Mouse (Mus musculus) thymus, adult 2 months (tissue): ENCODE data around the gene Kctd20. TPM values are rescaled to one million over a fixed set of nuclear protein-coding genes. Genes with fewer than 3 reads are reported as not detected.

Experiments
- DNase-seq: peaks from one replicate; pipeline ENCODE4 v3.0.0; 2021
- H3K27ac ChIP-seq: fragments of 200-500 bp; 2 replicates; pipeline ENCODE4 v1.5.1; 2012; ENCODE audit warnings: low read length, control low read depth; ENCODE audit not compliant: control insufficient read depth, insufficient read depth
- H3K27me3 ChIP-seq: fragments of 200-500 bp; 2 replicates; pipeline ENCODE4 v1.6.1; 2012; ENCODE audit warnings: mild to moderate bottlenecking, low read length, moderate library complexity, mixed read lengths; ENCODE audit not compliant: control insufficient read depth, insufficient read depth
- H3K36me3 ChIP-seq: fragments of 200-500 bp; 2 replicates; pipeline ENCODE4 v1.6.1; 2012; ENCODE audit warnings: mild to moderate bottlenecking, low read length, moderate library complexity; ENCODE audit not compliant: control insufficient read depth, insufficient read depth
- H3K4me1 ChIP-seq: fragments of 200-500 bp; replicated peaks from 2 replicates; pipeline ENCODE4 v1.6.1; 2012; ENCODE audit warnings: low read length; ENCODE audit not compliant: control insufficient read depth, insufficient read depth
- H3K4me3 ChIP-seq: fragments of 200-500 bp; 2 replicates; pipeline ENCODE4 v1.5.1; 2012; ENCODE audit warnings: mild to moderate bottlenecking, low read length, control low read depth, moderate library complexity; ENCODE audit not compliant: control insufficient read depth, insufficient read depth
- CTCF ChIP-seq: fragments of 200-500 bp; IDR thresholded peaks from 2 replicates; pipeline ENCODE4 v1.5.1; 2012; ENCODE audit warnings: mild to moderate bottlenecking, control low read depth, low read length, moderate library complexity, borderline replicate concordance; ENCODE audit not compliant: control insufficient read depth, poor library complexity, insufficient read depth; ENCODE audit errors: extremely low read depth
- POLR2A ChIP-seq: fragments of 200-500 bp; IDR thresholded peaks from 2 replicates; pipeline ENCODE4 v1.6.1; 2012; ENCODE audit warnings: mild to moderate bottlenecking, low read length, control low read depth, moderate library complexity; ENCODE audit not compliant: control insufficient read depth, poor library complexity, insufficient read depth; ENCODE audit errors: extremely low read depth
- WGBS: fragments of 180-500 bp; shearing (Covaris S2); methylation state at CpG from one replicate; pipeline ENCODE4 v1.1.7; 2018; 5-methylcytosine and 5-hydroxymethylcytosine counted together
- polyA plus RNA-seq: library from polyadenylated mRNA; depleted of rRNA; stranded (reverse); fragments of >200 nt; gene quantifications from 2 replicates; pipeline ENCODE4 v1.2.3, GENCODE M21; 2012

The Kctd20 gene
- polyA plus RNA-seq, 1 experiment: 60.8 TPM

- 54% methylated on average over 9 of the region's 9 CpGs for WGBS
- peaks cover 19% of the 10 kb centered on the region for H3K4me1 ChIP-seq
Observed at GRCm38 (mm10) chr17:28954416-28954815, 2.7 kb downstream of the Kctd20 start.

GRCm38 (mm10) chr17:28960597-28960996, 8.8 kb downstream of the Kctd20 start:
- Histone ChIP-seq H3K27me3 (no peaks in the 10 kb centered on the region), H3K36me3 (peaks cover 36% of the 10 kb centered on the region), H3K4me3 (no peak overlapping the region), H3K27ac (no peak overlapping the region), H3K4me1 (no peaks in the 10 kb centered on the region)
- TF ChIP-seq POLR2A (no peak), CTCF (no peak)
- DNase-seq: no peak
- 90% methylated on average over 10 of the region's 10 CpGs for WGBS

More at GRCm38 (mm10) chr17:28954416-28954815, 2.7 kb downstream of the Kctd20 start:
- Histone ChIP-seq H3K27me3 (no peaks in the 10 kb centered on the region), H3K27ac (no peak overlapping the region), H3K36me3 (no peaks in the 10 kb centered on the region), H3K4me3 (no peak overlapping the region)
- TF ChIP-seq CTCF (no peak), POLR2A (no peak)
- no peak for DNase-seq

GRCm38 (mm10) chr17:28961596-28961995, 9.8 kb downstream of the Kctd20 start:
- WGBS: 97% methylated on average over 10 of the region's 10 CpGs
- Histone ChIP-seq H3K36me3 (peaks cover 42% of the 10 kb centered on the region), H3K27ac (no peak overlapping the region), H3K27me3 (no peaks in the 10 kb centered on the region), H3K4me3 (no peak overlapping the region), H3K4me1 (peaks cover 3% of the 10 kb centered on the region)
- TF ChIP-seq CTCF: no peak
- no peak for TF ChIP-seq POLR2A
- no peak for DNase-seq

- H3K27ac ChIP-seq: peak overlapping the region; percentile 22; the same call in 1 of the 2 replicates
- 12% methylated on average over 11 of the region's 11 CpGs for WGBS
- peak; percentile 12 for DNase-seq
- H3K36me3 ChIP-seq: peaks cover 75% of the 10 kb centered on the region
- H3K4me1 ChIP-seq: peaks cover 13% of the 10 kb centered on the region
- TF ChIP-seq POLR2A (no peak), CTCF (no peak)
- no peak overlapping the region for H3K4me3 ChIP-seq
- H3K27me3 ChIP-seq: no peaks in the 10 kb centered on the region
Observed at GRCm38 (mm10) chr17:28967021-28967610, 15.4 kb downstream of the Kctd20 start.

- TF ChIP-seq POLR2A: no peak
- no peak for TF ChIP-seq CTCF
Observed at GRCm38 (mm10) chr17:28970122-28970521, 18.4 kb downstream of the Kctd20 start.

GRCm38 (mm10) chr17:28979091-28979490, 27.3 kb downstream of the Kctd20 start:
- Histone ChIP-seq H3K27me3 (no peaks in the 10 kb centered on the region), H3K36me3 (peaks cover 90% of the 10 kb centered on the region), H3K4me1 (no peaks in the 10 kb centered on the region), H3K27ac (no peak overlapping the region), H3K4me3 (no peak overlapping the region)
- DNase-seq: no peak
- TF ChIP-seq CTCF: no peak
- no peak for TF ChIP-seq POLR2A
- 97% methylated on average over 4 of the region's 4 CpGs for WGBS

More at GRCm38 (mm10) chr17:28970122-28970521, 18.4 kb downstream of the Kctd20 start:
- H3K4me1 ChIP-seq: peaks cover 13% of the 10 kb centered on the region
- no peak overlapping the region for H3K4me3 ChIP-seq
- H3K27me3 ChIP-seq: no peaks in the 10 kb centered on the region
- H3K27ac ChIP-seq: no peak overlapping the region
- peaks cover 77% of the 10 kb centered on the region for H3K36me3 ChIP-seq
- DNase-seq: no peak
